Mouse (Mus musculus) forebrain, embryonic 13.5 days (tissue): ENCODE measurements at regions not wholly inside any gene's neighbourhood (a gene's known extent, or its start where the extent isn't known, plus 50 kb on each side); places are given as distances from the start of the nearest gene placed in this dataset.
A peak's percentile ranks its signal among the peaks of the same experiment; 100 is the strongest.
"Not testable (repeated sequence)": the region's sequence is repeated elsewhere in the genome, so short reads cannot be mapped to it uniquely, and the experiment has no call there.

ENCODE experiments used
- ATAC-seq: fragments of 200-750 bp; cut with Nextera tagmentation; 2 replicates; pipeline ENCODE4 v1.8.0; 2017
- H3K27ac ChIP-seq: fragments of 300-500 bp; sonication (generic); 2 replicates; pipeline ENCODE4 v1.5.1; 2015; ENCODE audit warnings: inconsistent platforms, mild to moderate bottlenecking, moderate library complexity
- H3K27me3 ChIP-seq: fragments of 300-500 bp; sonication (generic); 2 replicates; pipeline ENCODE4 v1.6.1; 2015; ENCODE audit warnings: mild to moderate bottlenecking, inconsistent platforms
- H3K36me3 ChIP-seq: fragments of 300-500 bp; sonication (generic); 2 replicates; pipeline ENCODE4 v1.6.1; 2015; ENCODE audit warnings: mild to moderate bottlenecking, inconsistent platforms; ENCODE audit not compliant: poor library complexity, severe bottlenecking
- H3K4me1 ChIP-seq: fragments of 300-500 bp; sonication (generic); 2 replicates; pipeline ENCODE4 v1.6.1; 2015; ENCODE audit warnings: inconsistent platforms
- H3K4me2 ChIP-seq: fragments of 300-500 bp; sonication (generic); 2 replicates; pipeline ENCODE4 v1.6.1; 2015; ENCODE audit warnings: inconsistent platforms, mild to moderate bottlenecking, moderate library complexity
- H3K4me3 ChIP-seq: fragments of 300-500 bp; sonication (generic); 2 replicates; pipeline ENCODE4 v1.5.1; 2015; ENCODE audit warnings: mild to moderate bottlenecking, inconsistent platforms
- H3K9ac ChIP-seq: fragments of 300-500 bp; sonication (generic); 2 replicates; pipeline ENCODE4 v1.6.1; 2015; ENCODE audit warnings: mild to moderate bottlenecking, inconsistent platforms
- H3K9me3 ChIP-seq: fragments of 300-500 bp; sonication (generic); replicated peaks from 2 replicates; pipeline ENCODE4 v1.6.1; 2016; ENCODE audit warnings: inconsistent platforms
- WGBS: fragments of 180-500 bp; shearing (Covaris S2); methylation state at CpG from one replicate; pipeline ENCODE4 v1.1.7; 2015; 5-methylcytosine and 5-hydroxymethylcytosine counted together

GRCm38 (mm10) chr12:45287759-45288158, 213.2 kb upstream of the Stxbp6 start:
- Histone ChIP-seq H3K9me3 (no peaks in the 10 kb centered on the region), H3K36me3 (no peaks in the 10 kb centered on the region)

GRCm38 (mm10) chr12:45256309-45256708, 181.8 kb upstream of the Stxbp6 start:
- Histone ChIP-seq H3K4me1 (no peaks in the 10 kb centered on the region), H3K9ac (no peak overlapping the region), H3K27ac (no peak overlapping the region), H3K4me2 (no peak overlapping the region), H3K27me3 (no peaks in the 10 kb centered on the region), H3K4me3 (no peak overlapping the region), H3K9me3 (no peaks in the 10 kb centered on the region), H3K36me3 (no peaks in the 10 kb centered on the region)
- ATAC-seq: no peak
- WGBS: 100% methylated on average over 5 of the region's 5 CpGs

More at GRCm38 (mm10) chr12:45287759-45288158, 213.2 kb upstream of the Stxbp6 start:
- H3K4me2 ChIP-seq: no peak overlapping the region
- no peak overlapping the region for H3K4me3 ChIP-seq
- WGBS: 71% methylated on average over 2 of the region's 2 CpGs
- no peak overlapping the region for H3K27ac ChIP-seq
- no peak overlapping the region for H3K9ac ChIP-seq
- no peaks in the 10 kb centered on the region for H3K4me1 ChIP-seq
- H3K27me3 ChIP-seq: no peaks in the 10 kb centered on the region
- no peak for ATAC-seq

- no peak overlapping the region for H3K4me2 ChIP-seq
- H3K9ac ChIP-seq: no peak overlapping the region
- no peaks in the 10 kb centered on the region for H3K36me3 ChIP-seq
- no peaks in the 10 kb centered on the region for H3K9me3 ChIP-seq
- H3K27ac ChIP-seq: no peak overlapping the region
- no peaks in the 10 kb centered on the region for H3K4me1 ChIP-seq
- 94% methylated on average over 1 of the region's 1 CpGs for WGBS
- H3K27me3 ChIP-seq: no peaks in the 10 kb centered on the region
- ATAC-seq: no peak
- no peak overlapping the region for H3K4me3 ChIP-seq
Measured at GRCm38 (mm10) chr12:45211131-45211530, 136.6 kb upstream of the Stxbp6 start.

- no peak overlapping the region for H3K27ac ChIP-seq
- H3K9me3 ChIP-seq: no peaks in the 10 kb centered on the region
- WGBS: 76% methylated on average over 17 of the region's 19 CpGs
- no peak overlapping the region for H3K4me3 ChIP-seq
- no peak for ATAC-seq
- no peaks in the 10 kb centered on the region for H3K36me3 ChIP-seq
- H3K27me3 ChIP-seq: no peaks in the 10 kb centered on the region
- no peaks in the 10 kb centered on the region for H3K4me1 ChIP-seq
- H3K9ac ChIP-seq: no peak overlapping the region
- H3K4me2 ChIP-seq: no peak overlapping the region
Measured at GRCm38 (mm10) chr12:45195304-45195920, 120.9 kb upstream of the Stxbp6 start.

- Histone ChIP-seq H3K27me3 (no peaks in the 10 kb centered on the region), H3K4me3 (no peak overlapping the region), H3K27ac (no peak overlapping the region), H3K36me3 (no peaks in the 10 kb centered on the region), H3K9me3 (no peaks in the 10 kb centered on the region), H3K9ac (no peak overlapping the region), H3K4me2 (no peak overlapping the region), H3K4me1 (no peaks in the 10 kb centered on the region)
- 17% methylated on average over 6 of the region's 6 CpGs for WGBS
- ATAC-seq: 0 out of 2 replicates have a peak, but pooled peaks have one; percentile 65
Measured at GRCm38 (mm10) chr12:45187149-45187548, 112.6 kb upstream of the Stxbp6 start.

GRCm38 (mm10) chr12:45184510-45184909, 110.0 kb upstream of the Stxbp6 start:
- ATAC-seq: no peak
- no peak overlapping the region for H3K27ac ChIP-seq
- no peak overlapping the region for H3K4me2 ChIP-seq
- H3K4me1 ChIP-seq: no peaks in the 10 kb centered on the region
- no peaks in the 10 kb centered on the region for H3K27me3 ChIP-seq
- H3K36me3 ChIP-seq: no peaks in the 10 kb centered on the region
- WGBS: 92% methylated on average over 3 of the region's 3 CpGs
- H3K9ac ChIP-seq: no peak overlapping the region
- H3K9me3 ChIP-seq: no peaks in the 10 kb centered on the region
- H3K4me3 ChIP-seq: no peak overlapping the region

GRCm38 (mm10) chr12:45177454-45177853, 102.9 kb upstream of the Stxbp6 start:
- no peak for ATAC-seq
- Histone ChIP-seq H3K27me3 (no peaks in the 10 kb centered on the region), H3K4me3 (no peak overlapping the region), H3K9me3 (no peaks in the 10 kb centered on the region), H3K4me1 (no peaks in the 10 kb centered on the region), H3K36me3 (no peaks in the 10 kb centered on the region), H3K4me2 (no peak overlapping the region), H3K27ac (no peak overlapping the region), H3K9ac (no peak overlapping the region)
- 84% methylated on average over 3 of the region's 3 CpGs for WGBS

- not testable (repeated sequence) for H3K4me3 ChIP-seq, H3K9ac ChIP-seq, H3K27me3 ChIP-seq, H3K9me3 ChIP-seq, H3K4me1 ChIP-seq, H3K4me2 ChIP-seq, H3K27ac ChIP-seq, ATAC-seq, H3K36me3 ChIP-seq
- 93% methylated on average over 2 of the region's 2 CpGs for WGBS
Measured at GRCm38 (mm10) chr12:45175259-45175658, 100.8 kb upstream of the Stxbp6 start.

- 35% methylated on average over 8 of the region's 8 CpGs for WGBS
- no peaks in the 10 kb centered on the region for H3K27me3 ChIP-seq
Measured at GRCm38 (mm10) chr12:45171927-45172642, 97.6 kb upstream of the Stxbp6 start.

GRCm38 (mm10) chr12:45162011-45162410, 87.5 kb upstream of the Stxbp6 start:
- Histone ChIP-seq H3K4me3 (no peak overlapping the region), H3K27ac (no peak overlapping the region), H3K9ac (no peak overlapping the region), H3K4me2 (no peak overlapping the region), H3K9me3 (no peaks in the 10 kb centered on the region), H3K4me1 (no peaks in the 10 kb centered on the region), H3K27me3 (no peaks in the 10 kb centered on the region), H3K36me3 (no peaks in the 10 kb centered on the region)
- WGBS: 75% methylated on average over 4 of the region's 4 CpGs
- 0 out of 2 replicates have a peak, but pooled peaks have one; percentile 43 for ATAC-seq

More at GRCm38 (mm10) chr12:45171927-45172642, 97.6 kb upstream of the Stxbp6 start:
- Histone ChIP-seq H3K9ac (no peak overlapping the region), H3K4me3 (no peak overlapping the region), H3K36me3 (no peaks in the 10 kb centered on the region), H3K4me1 (no peaks in the 10 kb centered on the region), H3K9me3 (no peaks in the 10 kb centered on the region), H3K4me2 (no peak overlapping the region), H3K27ac (no peak overlapping the region)
- peak; percentile 95 for ATAC-seq

GRCm38 (mm10) chr12:45161581-45161980, 87.1 kb upstream of the Stxbp6 start:
- not testable (repeated sequence) for H3K4me3 ChIP-seq, H3K9ac ChIP-seq, ATAC-seq, H3K36me3 ChIP-seq, H3K9me3 ChIP-seq, H3K27me3 ChIP-seq, H3K27ac ChIP-seq, H3K4me1 ChIP-seq, H3K4me2 ChIP-seq
- 87% methylated on average over 5 of the region's 5 CpGs for WGBS

GRCm38 (mm10) chr12:45158986-45159385, 84.5 kb upstream of the Stxbp6 start:
- Histone ChIP-seq H3K27ac (no peak overlapping the region), H3K4me1 (no peaks in the 10 kb centered on the region), H3K36me3 (no peaks in the 10 kb centered on the region), H3K4me2 (no peak overlapping the region), H3K9ac (no peak overlapping the region), H3K4me3 (no peak overlapping the region), H3K27me3 (no peaks in the 10 kb centered on the region), H3K9me3 (no peaks in the 10 kb centered on the region)
- ATAC-seq: no peak
- WGBS: 57% methylated on average over 3 of the region's 3 CpGs
